Mouse (Mus musculus) kidney, adult 18-20 months (tissue): ENCODE results near the gene Cbr4.

Experiments used
- DNase-seq: peaks from one replicate; pipeline ENCODE4 v3.0.0; 2021

Gene Cbr4

GRCm38 (mm10) chr8:61487597-61488156, at the start of gene Cbr4:
Gene Cbr4 (plus strand): TSS chr8:61487734.
- peak; percentile 89 for DNase-seq

- DNase-seq, result no peak
Observed at GRCm38 (mm10) chr8:61442988-61443387, 44.5 kb upstream of the Cbr4 start.

DNA sequence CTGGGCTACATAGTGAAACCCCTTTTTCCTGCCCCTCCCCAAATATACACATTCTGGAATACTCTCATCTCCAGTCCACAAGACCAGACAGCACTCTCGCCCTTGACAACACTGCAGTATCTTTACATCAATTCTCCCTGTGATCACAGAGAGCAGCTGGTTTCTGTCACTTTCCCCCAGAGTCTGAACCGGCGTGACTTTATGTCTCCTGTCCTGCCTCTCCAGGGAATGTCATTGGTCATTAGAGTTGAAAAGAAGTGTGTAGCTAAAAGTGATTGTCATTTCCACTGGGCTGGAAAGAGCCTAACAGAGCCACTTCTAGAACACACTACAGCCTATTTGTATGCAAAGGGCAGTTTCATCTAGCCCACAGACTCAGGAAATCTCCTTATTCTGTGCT, 43.2 kb upstream of the Cbr4 start:
- DNase-seq, result no peak

DNA sequence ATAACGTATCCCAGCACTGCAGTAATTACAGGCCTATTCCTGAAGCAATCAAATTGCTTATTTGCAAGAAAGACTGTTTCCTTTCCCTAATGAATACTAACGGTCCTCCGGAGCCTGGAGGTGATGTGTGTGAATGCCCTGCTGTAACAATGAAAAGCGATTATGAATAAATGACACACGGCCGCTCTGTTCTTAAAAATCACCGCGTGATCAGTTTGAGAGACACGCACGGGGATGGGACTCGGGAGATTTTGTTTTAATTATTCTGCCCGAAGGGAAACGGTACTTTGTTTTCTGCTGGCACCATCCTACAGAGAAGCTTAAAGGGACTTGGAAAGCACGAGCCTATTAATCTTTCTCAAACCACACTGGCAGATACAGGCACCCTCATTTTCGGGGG, 41.2 kb upstream of the Cbr4 start:
- DNase-seq, result no peak

DNA sequence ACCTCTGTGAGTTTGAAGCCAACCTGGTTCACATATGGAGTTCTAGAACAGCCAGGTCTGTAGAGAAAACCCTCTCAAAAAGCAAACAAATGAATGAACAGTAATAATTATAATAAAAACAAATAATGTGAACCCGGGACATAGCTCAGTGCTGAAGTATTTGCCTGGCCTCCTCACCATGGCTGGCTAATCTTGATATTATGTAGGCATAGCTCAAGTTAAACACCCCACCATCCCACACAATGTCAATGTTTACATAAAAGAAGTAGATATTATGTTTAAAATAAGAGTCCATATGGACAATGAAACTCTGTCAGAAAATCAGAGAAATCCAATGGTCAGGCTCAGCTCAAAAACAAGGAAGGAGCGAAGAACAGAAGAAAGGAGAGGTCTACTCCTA, 39.4 kb upstream of the Cbr4 start:
- no peak for DNase-seq

DNA sequence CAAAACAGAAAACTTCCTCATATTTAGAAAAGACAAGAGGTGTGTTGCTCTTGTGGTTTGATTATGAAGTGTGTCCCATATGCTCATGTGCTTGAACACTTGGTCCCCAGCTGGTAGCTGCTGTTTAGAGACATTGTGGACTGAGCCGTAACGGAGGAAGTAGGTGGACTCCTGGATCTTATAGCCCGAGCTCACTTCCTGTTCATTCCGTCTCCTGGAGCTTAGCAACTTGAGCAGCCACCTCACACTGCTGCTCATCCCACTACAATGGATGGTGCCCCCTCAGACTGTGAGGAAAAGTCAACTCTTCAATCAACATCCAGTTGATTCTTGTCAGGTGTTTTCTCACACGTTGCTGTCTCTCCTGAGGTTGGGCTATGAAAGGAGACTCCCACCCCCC, 38.7 kb upstream of the Cbr4 start:
- no peak for DNase-seq

- DNase-seq, result no peak
Observed at GRCm38 (mm10) chr8:61450916-61451575, 36.5 kb upstream of the Cbr4 start.

DNA sequence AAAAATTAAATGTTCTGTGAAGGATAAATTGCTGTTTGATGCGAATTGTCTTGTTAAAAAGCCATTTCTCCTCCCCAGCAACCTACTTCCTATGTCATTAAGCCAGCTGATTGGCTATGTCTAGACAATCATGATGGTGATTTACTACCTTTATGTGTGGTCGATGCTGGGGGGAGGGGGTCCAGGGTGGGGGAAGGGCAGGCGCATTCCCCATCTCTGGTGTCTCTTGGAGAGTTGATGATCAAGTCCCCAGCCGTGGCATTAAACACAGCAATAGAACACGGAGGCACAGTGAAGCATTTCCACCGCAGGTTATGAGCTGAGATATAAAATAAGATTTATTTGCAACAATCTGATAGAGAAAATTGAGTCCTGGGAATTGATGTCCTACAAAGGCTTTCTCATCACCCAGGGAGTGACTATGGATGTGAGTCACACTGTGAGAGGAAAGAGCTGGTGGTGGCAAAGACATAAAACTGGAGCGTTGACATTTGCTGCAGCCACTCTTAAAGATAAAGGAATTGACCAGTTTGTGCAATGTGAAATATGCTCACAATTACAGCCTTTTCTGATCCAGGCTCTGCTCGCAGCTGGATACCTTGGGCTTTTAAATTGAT, 35.7 kb upstream of the Cbr4 start:
- no peak for DNase-seq

- no peak for DNase-seq
Observed at GRCm38 (mm10) chr8:61459763-61460162, 27.8 kb upstream of the Cbr4 start.

DNA sequence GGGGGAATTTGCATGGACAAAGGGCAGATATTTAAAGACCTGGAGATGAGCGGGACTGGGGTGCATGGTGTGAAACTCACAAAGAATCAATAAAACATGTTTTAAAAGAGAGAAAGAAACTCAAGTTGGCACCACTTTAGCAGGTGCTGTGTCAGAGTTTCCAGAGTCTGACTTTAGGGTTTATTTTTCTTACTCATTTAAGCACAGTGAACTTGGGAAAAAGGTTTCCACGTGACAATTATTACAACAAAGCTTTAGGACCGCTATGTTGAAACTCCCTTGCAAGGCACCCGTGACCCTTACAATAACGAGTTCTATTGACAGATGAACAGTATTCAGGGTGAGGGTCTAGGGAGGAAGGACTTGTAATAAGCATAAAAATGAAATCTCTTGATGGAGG, 25.3 kb upstream of the Cbr4 start:
- no peak for DNase-seq

DNA sequence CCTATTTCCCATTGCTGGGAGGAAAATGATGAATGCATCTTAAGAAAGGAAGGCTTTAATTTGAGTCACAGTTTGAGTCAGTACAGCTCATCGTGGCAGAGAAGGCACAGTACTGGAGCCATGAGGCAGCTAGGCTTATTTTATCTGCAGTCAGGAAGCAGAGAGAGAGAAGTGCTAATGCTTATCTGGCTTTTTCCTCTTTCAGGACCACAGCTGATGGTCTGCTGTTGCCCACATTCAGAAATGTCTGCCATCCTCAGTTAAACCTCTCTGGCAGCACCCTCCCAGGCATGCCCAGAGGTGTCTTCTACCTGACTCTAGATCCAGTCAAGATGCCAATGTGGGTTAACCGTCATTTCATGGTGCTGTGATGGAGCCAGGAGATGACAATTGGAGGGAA, 23.1 kb upstream of the Cbr4 start:
- no peak for DNase-seq

DNA sequence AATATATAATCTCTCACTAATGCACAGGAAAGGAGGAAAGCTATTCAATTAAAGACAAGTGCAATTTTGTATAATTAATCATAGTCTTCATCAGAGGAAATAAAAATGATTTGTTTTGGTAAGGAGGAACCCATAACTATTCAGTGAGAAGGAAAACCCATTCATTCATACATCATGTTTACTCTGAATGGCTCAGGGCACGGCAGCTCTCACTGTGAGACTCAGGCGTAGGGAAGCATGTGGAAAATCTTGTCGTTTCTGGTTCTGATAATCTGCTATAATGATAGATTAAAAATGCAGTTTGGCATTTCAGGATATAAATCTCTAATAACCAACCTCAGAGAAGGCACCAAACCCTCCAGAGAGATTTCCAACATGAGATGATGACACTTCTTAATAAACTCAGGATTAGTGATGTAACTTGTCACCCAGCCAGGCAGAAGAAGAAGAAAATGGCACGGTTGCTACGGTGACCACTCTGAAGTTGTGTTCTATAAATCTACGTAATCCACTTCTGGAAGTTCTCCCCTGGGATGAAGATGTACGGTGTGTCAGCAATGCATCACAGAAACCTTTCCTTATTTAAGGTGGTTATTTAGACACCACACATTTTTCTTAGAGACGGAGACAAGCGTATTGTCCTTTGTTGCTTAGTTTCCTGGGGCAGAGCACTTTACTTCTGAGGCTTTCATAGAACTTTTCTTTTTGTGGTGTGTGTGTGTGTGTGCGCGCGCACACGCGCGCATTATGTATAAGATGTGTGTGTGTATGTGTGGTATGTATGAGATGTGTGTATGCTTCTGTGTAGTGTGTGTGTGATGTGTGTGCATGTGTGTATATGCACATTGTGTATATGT, 20.6 kb upstream of the Cbr4 start:
- no peak for DNase-seq

GRCm38 (mm10) chr8:61467553-61467815, 20.1 kb upstream of the Cbr4 start:
- no peak for DNase-seq

GRCm38 (mm10) chr8:61470213-61470612, 17.3 kb upstream of the Cbr4 start:
- no peak for DNase-seq

DNA sequence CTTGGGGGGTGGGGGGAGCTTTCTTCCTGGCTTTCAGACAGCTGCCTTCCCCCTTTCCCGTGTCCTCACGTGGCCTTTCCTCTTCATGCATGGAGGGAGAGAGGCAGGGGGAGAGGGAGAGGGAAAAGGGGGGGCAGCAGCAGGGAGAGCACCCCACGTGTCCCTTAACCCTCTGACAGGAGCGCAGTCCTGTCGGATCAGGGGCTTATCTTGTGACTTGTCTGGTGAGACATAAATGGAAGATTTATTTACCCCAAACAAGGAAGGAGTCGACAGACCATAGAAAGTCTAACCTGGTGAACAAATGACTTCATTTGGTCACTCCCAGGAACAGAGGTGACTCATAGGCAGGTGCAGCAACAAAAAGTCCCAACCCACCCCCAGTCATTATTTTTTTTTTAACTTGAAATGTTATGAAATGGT, 12.3 kb upstream of the Cbr4 start:
- peak; percentile 21 for DNase-seq

- no peak for DNase-seq
Observed at GRCm38 (mm10) chr8:61476160-61476559, 11.4 kb upstream of the Cbr4 start.

GRCm38 (mm10) chr8:61478150-61478549, 9.4 kb upstream of the Cbr4 start:
- no peak for DNase-seq

DNA sequence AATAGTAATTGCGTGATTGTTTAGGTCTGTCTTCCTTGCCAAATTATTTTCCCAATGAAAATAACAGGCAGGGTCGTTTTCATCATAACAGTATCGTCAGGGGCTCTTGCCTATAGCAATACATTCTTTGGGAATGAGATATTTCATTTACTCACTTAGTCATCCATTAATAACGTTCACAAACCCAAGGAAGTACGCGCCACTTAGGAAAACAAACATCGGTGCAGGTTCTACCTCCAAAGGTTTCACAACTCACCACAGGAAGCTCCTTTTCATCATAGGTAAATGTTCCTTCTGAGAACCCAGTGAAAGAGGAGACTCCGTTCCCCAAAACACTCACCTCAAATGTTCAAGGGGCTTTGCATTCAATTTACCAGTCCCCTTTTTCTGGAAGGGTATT, 8.7 kb upstream of the Cbr4 start:
- no peak for DNase-seq

GRCm38 (mm10) chr8:61479506-61480214, 7.9 kb upstream of the Cbr4 start:
- DNase-seq, result peak; percentile 67

DNA sequence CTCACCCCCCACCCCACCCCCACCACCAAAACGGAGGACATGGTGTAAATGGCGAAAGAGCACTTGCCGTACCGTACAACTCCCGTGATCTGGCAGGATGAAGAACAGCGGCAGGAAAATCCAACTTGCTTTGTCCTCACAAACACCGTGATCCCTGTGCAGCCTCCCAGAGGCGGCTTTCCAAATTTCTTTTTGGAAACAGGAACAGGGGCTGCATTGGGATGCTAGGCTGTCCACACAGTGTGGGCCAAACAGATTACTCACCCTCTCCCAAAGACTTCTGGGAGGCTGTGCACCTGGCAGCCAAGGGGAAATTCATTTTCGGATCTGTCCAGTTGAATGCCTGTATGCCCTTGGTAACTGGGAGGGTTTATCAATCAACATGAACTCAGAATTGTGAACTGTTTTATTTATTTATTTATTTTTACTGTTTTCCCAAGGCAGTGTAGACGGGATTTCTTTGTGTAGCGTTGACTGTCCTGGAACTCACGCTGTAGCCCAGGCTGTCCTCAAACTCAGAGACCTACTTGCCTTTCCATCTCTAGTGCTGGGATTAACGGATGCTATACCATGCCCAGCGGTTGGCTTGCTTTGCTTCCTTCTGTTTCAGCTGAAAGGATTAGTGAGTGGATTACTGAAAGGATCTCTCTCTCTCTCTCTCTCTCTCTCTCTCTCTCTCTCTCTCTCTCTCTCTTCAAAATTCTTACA, 7.1 kb upstream of the Cbr4 start:
- no peak for DNase-seq

- no peak for DNase-seq
Observed at GRCm38 (mm10) chr8:61486923-61487529, 508 bp upstream of the Cbr4 start.

DNA sequence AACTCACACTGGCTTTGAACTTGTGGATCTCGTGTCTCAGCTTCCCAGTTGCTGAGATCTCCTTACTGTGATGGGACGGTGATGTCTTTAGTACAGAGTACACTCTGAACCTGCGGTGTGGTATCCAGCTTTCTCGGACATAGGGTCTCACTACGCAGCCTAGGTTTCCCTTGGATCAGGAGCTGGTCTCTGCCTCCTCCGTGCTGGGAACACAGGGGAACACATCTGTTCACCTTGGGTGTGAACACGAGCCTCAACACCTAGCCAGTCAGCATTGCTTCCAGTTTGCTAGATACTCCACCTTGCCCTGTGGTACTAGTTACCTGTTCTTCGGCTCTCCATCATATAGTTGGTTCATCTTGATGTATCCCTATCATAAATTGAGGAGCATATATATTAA, 1.1 kb downstream of the Cbr4 start:
- no peak for DNase-seq
